Mouse (Mus musculus) c-Kit-positive CD71-negative TER-119-negative erythroid progenitor cells, embryonic 14.5 days (primary cell): ENCODE data around the gene Tshz2.

Experiments used
- DNase-seq: peaks from one replicate; pipeline ENCODE4 v3.0.0-alpha.2; 2013; ENCODE audit warnings: low read depth

Gene Tshz2

DNA sequence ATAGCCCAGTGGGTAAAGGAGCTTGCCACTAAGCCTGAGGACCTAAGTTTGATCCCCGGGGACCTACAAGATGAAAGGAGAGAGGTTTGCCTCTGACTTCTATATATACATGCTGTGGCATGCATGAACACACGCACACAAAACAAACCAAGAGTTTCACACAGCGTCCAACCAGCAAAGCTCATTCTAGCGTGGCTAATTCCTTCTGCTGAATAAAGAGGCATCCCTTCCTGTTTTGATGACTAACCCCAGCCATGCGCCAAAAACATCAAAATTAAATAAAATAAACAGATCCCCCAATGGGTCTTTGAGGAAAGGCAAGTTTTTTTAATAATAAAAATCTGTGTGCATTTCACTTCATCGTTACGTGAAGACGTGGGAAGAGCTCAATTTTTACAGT lies 379.0 kb downstream of the Tshz2 start:
- no peak for DNase-seq

DNA sequence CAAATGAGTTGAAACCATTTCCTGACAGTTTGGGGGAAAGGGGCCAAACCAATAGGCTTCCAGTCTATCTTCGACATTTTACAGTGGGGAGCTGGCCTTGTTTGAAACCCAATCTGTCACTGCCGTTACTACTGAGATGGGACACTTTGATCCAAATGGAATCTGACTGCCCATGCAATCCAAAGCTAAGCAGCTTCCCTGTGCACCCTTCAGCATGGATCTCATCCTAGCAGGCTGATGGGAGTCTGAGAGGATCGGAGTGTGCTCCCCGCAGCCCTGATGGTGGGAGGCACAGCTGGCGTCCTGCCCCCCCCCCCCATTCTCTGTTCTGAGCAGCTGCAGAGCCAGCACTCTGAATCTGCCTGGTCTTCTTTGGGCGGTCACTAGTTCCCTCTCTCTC lies 384.5 kb downstream of the Tshz2 start:
- DNase-seq, result no peak

DNA sequence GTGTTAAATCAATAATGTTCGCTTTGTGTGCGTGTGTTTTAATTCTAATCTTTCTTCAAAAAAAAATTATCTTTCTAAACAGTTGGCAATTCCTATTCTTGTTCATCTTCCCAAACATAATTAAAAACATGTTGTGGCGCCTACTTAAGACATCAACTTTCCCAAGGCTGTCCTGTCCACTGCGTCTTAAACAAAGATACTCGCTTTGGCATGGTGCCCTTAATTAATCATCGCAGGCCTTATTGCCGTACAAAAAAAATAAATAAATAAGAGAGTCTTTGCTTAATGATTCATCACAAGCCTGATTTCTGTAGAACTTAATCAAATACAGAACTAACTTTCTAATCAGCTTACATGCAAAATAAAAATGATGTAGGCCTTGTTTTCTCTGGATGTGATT lies 385.1 kb downstream of the Tshz2 start:
- DNase-seq, result no peak

DNA sequence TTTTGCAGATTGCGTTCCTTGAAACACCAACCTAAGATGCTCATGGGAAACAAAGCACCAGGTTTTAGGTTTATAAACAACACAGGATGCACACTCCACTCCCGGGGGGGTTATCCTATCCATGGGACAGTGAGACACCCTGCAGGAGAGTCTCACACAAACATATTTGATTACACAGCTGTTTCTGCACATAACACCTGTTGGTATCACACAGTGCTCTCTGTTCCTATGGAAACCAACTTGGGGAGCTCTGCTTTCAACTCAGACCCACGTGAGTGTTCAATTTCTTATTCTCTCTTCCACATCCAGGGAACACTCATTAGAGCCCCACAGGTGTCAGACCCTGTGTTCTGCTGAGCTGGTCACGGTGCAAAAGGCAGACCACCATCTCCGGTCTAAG lies 390.1 kb downstream of the Tshz2 start:
- no peak for DNase-seq

DNA sequence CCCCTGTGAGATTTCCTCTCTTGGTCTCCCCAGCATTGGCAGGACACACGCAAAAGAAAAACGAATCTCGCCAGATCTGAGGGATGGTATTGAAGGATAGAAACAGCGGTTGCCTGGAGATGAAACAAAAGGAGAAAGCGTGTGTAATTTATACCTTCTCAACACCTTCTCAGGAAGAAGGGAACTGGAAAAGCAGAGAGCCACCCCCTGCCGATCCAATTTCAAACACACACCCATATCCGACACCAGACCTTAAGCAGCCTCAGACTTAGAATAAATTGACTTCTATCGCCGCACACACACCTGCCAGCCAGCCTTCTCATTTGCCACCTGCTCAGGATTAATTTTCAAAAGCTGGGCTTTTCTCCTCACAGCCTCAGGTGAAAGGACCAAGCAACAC lies 390.9 kb downstream of the Tshz2 start:
- no peak for DNase-seq

DNA sequence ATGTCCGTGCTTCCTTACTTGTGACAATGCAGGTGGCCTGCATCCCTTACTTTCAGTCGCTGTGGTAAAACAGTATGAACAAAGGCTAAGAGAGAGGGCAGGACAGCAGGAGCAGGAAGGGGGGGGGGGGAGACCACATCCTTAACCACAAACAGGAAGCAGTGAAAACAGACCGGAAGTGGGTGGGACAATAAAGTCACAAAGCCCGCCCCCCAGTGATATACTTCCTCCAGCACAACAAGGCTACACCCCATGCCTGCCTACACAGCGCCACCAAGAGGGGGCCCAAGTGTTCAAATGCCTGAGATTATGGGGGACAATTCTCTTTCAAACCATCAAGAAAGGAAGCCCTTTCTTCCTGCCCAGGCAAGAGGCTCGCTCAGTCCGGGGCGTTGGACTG lies 392.1 kb downstream of the Tshz2 start:
- no peak for DNase-seq

DNA sequence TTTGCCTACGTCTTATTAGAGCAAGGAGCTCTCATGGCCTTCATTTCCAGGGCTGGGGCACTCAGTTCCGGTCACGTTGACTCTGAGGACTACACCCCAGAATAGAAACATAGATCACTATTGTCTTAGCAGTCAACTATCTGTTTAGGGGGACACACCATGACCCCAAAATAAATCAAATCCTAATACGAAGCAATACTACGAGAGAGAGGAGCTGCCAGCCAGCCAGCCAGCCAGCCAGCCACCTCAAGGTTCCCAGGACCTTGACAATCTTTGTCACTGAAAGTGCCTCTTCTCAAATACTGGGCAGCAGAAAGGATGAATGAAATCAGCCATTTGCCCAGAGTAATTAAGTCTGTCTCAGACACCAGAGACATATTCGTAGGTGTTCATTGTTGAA lies 393.1 kb downstream of the Tshz2 start:
- no peak for DNase-seq

DNA sequence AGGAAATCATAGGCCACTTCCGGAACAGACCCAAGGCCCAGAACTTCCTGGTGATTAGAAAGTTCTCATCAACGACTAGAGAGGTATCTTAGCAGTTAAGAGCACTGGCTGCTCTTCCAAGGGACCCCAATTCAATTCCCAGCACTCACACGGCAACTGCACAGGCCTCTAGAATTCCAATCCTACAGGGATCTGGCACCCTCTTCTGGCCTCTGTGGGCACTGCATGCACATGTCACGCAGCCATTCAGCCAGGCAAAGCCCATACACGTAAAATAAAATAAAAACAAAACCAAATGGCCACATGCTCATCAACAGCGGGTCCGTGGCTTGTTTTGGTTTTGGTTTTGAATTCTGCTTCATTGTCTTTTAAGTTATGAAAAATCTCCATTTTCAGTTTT lies 395.0 kb downstream of the Tshz2 start:
- no peak for DNase-seq

DNA sequence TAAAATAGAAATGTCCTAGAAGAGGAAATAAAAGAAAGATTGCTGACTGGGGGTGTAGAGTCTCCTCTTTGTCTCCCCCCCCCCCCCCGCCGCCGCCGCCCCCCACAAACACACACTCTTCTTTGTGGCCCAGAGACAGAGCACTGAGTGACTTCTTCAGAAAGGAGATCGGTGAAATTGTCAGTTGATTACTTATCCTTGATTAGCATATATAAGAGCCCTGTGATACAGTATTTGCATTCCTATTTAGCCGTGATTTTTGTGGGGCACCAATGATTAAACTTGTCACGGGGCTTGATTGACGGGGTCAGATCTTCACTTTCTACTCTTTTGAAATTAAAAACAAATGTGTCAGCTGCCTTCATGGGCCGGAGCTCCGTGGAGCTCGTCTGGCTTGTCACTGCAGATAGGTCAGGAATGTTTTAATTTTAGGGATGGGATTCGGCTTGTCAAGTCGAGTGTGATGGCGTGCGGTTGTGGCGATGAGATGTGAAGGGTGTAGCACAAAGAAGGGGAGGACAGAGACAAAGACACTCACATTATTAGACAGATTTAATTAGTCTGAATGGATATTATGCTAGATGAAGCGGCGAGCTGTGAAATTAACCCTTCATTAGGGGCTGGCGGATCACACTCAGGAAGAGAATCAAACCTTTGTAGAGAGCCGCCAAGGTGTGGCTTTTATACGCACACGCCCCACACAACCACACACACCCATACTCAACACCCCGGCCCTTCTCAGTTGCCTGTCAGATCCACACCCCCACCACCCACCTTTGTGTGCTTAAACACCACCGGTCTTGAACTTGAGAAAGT lies 395.9 kb downstream of the Tshz2 start:
- DNase-seq, result no peak

DNA sequence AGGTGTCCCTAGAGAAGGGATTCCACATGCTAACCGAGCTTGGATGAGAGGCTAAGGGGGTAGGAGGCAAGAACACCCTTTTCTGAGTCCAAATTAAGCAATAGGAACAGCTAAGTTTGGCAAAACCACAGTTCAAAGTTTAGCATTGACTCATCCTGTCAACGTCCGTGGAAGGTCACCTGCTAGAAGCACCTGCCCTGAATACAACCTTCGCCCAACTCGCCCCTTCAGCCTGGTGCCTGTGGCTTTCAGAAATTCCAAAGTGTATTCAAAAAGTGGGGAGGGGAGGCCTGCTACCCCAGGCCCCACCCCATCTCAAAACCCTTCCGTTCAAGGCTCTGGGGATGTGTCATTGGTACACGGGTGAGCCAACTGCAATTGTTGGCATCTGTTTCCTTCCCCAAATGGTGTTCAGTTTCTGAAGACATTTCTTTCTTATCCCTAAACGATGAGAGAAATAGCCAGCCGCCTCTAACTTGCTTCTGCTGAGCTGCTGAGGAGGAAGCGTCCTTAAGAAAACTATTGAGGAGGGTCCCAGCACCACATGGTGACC lies 396.6 kb downstream of the Tshz2 start:
- DNase-seq, result no peak

DNA sequence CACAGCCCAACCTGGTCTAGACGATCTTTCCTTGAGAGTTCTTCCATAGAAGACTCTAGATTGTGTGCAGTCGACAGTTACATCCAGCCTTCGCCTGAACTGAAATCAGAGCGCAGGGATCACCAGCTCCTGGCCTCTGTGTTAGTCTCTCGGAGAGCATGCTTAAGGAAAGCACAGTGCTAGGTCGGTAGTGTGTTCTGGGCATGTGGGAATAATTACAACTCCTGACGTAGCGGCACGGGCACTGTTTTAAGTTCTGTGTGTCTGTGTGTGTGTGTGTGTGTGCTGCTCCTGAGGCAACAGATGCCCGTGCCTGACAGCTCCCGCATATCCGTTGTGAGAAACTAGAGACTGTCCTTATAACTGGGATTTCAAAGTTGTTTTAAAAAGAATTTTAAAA lies 398.4 kb downstream of the Tshz2 start:
- no peak for DNase-seq

DNA sequence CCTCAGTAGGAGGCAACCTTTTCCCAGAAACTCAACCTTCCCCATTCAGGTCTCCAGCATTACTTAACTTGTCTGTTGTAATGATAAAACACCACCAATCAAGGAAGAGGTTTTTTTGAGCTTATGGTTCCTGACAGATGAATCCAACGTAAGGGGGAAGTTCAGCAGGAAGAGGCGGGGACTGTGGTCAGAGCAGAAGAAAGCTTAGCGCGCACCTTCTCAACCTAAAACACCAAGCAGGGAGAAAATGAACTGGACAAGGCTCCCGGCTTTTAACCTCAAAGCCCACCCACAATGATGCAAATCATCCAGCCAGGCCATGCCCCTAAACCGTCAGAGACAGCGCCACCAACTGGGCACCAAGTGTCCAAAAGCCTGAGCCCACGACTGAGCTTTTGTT lies 399.1 kb downstream of the Tshz2 start:
- no peak for DNase-seq

DNA sequence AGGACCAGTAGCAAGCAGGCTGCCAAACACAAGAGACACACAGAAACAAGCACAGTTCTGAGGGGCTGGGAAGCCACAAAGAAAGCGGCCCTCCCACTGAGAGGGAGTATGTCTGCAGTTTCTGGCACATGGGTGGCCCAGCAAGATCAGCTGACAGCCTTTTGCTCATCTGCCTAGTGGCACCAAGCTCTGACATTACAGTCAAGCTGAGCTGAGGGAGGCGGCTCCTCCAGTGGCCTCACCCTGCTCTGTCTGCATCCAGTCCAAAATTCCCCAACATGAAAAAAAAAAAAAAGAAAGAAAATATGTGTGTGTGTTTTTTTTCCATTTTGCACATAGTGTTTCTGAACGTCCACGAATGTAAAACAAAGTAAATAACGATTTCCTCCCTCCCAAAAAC lies 400.4 kb downstream of the Tshz2 start:
- DNase-seq, result no peak

DNA sequence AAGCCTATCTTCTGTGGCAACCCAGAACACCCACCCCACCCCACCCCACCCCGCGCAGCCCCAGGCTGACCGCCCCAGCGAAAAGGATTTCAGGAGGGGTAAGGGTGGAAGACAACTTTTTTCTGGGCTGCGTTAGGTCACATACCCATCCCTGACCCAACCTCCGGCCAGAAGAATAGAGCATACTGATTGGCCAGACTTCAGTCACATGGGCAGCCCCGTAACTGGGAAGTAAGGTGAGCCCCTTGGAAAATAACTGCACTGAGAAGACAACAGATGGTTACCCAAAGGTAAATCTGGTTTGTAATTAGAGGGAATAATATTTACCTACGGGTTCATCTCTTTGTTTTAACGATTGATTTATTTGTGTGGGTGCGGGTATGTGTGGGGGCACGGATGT lies 402.0 kb downstream of the Tshz2 start:
- no peak for DNase-seq

DNA sequence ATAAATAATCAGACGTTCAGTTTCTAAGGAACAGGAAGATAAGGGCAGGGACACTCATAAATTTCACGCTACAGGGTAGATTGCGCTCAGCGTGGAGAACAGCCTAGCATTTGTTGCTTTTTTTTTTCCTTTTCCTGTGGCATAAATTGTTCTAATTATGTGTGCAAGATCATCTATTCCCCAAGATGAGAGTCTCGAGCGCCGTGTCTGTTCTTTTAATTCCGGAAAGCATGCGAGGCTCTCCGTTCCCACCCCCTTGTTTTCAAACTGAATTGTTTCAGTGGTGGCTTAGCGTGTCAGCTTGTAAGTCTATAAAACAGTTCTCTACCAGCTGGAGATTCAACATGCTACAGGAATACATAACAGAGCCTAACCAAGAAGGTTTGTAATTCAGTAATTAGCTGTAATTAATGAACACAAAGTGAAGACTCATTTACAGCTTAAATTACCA lies 404.0 kb downstream of the Tshz2 start:
- no peak for DNase-seq

DNA sequence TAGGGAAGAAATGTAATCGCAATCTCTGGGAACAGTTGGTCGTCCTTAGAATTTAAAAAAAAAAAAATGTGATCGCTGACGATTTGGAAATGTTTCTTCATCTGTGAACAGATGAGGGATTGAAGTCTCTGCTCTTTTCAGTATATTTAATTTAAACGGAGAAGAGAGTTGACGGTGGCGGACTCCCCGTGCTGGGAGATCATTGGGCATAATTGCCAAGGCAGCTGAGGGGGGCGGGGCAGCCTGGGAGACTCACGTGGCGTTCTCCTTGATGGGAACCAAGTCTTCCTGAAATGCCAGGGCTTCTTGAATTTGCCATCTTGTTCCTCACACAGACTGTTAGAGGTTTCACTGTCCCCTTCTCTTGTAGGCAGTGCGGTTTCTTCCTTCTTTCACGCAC lies 404.5 kb downstream of the Tshz2 start:
- no peak for DNase-seq

DNA sequence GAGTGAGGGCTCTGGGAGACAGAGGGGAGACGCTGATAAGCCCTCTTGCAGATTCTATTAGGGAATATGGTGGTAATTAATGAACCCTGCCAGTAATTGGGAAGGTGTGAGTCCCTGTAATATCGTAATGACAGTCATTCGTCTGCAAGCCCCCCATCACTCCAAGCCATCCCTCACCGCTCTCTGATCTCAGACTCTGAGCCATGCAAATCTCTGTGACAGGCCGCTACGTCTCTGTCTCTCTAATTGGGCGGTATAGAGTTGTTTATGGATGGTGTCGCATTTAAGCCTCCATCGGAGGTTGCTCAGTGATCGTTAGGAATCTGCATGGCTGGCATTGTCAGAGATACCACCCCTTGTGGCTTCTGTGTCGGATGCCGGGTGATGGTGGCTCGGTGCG lies 407.0 kb downstream of the Tshz2 start:
- DNase-seq, result no peak

DNA sequence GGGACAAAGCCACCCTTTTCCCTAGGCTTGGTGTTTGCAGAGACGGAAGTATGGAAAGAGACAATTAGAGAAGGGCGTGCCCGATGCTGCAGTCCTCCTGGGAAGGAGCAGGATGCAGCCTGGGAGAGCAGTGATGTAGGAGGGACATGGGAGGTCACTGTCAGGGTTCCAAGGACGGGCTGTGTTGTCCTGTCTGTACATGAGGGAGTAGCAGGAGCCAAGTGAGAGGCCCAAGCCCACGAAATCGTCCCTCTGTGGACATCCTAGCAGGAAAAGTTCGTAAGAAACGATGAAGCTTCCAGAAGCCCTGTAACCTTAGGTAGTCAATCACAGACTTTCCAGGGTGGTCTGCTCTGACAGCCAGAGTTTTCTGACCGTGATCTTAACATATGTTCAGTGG lies 408.3 kb downstream of the Tshz2 start:
- DNase-seq, result no peak

DNA sequence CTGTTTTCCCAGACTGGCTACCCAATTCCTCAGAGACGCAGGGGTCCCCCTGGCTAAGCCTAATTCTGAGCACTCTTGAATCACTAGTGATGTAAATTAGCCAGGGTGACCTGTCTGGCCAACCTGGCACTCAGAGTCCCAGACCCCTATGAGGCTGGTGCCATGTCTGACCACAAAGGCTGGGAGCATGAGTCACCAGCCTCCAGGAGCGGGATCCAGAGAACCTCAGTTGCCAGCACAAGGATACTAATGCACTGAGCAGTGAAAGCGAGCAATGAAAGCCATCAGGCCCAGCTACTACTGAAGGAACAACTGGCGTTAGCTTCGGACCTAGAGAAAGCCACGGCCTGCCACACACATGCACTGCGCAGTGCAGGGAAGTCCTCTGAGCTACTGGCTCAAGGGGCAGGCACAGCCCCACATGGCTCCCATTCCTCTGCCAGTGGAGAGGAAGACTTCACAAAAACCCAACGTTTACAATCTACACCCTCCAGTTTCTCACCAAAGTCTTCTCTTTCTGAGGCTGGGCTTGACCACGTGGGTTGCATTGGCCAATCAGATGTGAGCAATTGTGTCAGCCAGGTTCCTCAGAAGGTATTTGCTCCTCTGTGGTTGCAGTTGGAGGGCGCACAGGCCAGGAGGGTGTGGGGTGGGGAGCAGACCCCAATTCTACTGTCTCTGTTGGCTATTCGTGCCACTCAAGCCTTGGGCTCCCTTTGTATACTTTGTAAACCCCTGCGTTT lies 409.8 kb downstream of the Tshz2 start:
- no peak for DNase-seq

DNA sequence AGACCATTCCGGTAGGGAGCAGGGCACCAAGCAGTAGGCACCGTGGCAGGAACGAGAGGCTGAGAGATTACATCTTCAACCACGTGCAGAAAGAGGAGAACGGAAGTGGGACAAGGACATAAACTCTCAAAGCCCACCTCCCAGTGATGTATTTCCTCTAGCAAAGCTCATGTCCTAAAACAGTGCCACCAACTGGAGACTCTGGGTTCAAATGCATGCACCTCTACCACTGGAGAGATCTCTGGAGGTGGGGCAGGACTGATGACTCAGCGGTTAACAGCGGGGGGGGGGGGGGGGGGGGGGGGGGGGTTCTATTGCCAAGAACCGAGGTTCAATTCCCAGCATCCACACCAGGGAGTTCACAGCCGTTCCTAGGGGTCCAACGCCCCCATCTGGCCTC lies 410.5 kb downstream of the Tshz2 start:
- DNase-seq, result no peak

DNA sequence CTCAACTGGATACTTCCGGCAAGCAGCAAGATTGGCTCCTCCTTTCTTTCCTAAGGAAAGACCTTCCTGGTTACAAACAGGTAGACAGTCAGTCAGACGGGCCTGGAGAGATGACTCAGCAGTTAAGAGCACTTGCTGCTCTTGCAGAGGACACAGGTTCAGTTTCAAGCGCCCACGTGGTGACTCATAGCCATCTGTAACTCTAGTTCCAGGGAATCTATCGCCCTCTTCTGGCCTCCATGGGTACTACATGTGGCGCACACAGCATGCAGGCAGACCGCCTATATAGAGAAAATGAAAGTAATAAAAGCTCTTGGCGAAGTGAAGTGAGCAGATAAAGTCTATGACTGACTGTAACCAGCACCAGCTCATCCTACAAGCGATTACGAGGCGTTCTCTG lies 413.1 kb downstream of the Tshz2 start:
- no peak for DNase-seq

DNA sequence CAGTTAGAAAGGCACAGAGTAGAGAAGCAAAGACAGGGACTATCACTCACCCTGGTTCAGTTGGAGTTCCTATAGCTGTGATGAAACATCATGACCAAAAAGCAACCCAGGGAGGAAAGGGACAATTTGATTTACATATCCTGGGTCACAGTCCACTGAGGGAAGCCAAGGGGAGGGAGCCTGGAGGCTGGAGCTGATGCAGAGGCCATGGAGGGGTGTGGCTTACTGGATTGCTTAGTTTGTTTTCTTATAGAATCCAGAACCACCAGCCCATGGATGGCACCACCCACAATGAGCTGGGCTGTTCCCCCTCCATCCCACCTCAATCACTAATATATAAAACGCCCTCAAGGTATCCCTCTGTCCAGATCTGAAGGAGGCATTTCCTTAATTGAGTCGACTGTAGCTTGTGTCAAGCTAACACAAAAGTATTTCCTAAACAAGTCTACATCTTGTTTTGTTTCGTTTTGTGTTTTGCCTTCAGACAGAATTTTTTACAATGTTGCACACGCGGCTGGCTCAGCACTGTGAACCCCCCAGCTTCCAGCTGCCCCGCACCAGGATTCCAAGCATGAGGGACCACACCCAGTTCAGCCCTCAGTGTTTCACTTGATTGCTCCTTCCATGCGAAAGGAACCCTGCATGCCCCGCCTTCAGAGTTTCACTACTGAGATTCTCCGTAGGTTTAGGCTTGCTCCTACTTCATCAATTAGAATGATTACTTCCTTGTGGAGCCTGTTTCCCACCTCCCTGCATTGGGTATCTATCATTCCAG lies 413.7 kb downstream of the Tshz2 start:
- no peak for DNase-seq

DNA sequence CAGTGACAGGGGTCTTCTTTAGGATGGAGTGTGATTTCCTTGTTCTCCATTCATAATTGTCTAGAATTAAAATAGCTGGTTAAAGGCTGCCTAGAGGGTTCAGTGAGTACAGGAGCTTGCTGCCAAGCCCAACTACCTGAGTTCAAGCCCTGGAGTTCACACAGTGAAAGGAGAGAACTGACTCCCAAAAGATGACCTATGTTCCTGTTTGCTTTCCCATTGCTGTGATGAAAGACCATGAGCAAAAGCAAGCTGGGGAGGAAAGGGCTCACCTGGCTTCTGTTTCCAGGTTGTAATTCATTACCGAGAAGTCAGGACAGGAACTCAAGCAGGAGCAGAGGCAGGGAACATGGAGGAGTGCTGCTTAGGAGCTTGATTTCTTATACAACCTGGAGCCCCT lies 416.0 kb downstream of the Tshz2 start:
- DNase-seq, result no peak
